Mouse (Mus musculus) B cell, adult 2 months (primary cell): ENCODE measurements around the gene Olfr319.
"Not testable (repeated sequence)": the region's sequence is repeated elsewhere in the genome, so short reads cannot be mapped to it uniquely, and the experiment has no call there.

Experiments
- DNase-seq, 2 experiments: peaks; one replicate each; pipeline ENCODE4 v3.0.0; 2022

Gene Olfr319

DNA sequence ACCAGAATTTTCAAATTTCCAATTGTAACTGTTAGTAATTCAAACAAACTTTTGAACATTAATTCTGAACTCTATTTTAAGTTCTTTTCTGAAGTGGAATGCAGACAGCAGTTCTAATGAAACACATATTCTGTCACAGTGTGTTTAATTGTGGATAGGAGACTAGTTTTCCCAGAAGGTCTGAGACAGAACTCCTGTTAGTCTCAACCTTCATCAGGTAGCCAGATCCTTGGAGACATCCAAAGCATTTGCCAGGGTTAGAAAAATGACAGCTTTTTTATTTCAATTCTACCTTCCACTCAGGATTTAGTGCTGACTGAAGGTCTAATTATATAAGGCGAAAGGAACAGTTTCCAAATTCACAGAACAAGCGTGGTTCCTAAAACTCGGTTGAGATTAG lies at the start of gene Olfr319:
TSS of gene Olfr319 (plus strand) at position 301 of the 400 bp plus-strand sequence.
- no peak for DNase-seq

DNA sequence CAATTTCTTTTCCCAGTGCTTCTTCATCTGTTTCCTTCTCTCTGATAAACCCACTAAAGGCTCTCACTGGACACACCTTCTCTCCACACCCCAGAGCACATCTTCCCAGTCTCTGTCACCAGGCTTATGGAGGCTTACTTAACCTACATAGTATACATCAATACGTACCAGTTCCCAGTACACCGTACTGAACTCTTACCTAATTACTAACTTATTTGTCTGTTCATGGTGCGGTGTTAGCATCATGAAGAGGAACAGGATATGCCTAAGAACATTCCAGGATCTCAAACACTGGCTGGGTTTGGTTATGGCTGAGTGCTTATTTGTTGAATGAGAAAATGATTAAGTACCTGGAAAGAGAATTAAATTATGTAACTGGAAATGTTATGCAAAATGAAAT lies 43.8 kb upstream of the Olfr319 start:
- DNase-seq: no peak

DNA sequence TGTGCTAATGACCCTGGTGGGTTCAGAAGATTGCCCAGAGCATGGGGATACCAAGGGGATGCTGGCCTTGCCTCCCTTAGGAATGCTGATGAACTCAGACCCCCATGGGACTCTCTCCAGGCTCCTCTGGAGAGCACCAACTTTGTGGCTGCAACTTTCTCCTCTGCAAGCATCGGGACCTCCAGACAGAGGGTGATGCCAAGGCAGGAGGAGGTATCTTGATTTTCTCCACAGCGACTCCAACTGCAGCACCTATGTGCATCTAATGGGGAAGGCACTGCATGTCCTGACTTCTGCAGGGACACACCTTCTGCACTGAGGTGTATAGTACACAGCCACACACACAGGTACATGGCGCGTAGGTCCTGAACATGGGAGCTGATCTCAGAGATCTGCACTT lies 40.4 kb upstream of the Olfr319 start, which contains the start of gene Olfr322:
TSS of gene Olfr322 (plus strand) at position 187 of the 400 bp plus-strand sequence.
- no peak for DNase-seq

DNA sequence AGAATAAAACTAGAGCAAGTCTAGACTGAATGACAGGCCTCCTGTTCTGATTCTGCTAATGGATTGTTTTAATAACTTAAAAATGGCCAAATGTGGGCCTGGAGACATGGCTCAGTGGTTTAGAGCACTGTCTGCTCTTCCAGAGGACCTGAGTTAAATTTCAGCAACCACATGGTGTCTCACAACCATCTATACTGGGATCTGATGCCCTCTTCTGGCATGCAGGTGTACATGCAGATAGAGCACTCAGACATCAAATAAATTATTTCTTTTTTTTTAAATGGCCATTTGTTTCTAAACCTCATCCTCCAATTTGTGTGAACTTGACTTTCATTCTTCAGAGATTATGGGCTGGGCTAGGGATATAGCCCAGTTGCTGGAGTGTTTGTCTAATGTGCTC lies 29.7 kb upstream of the Olfr319 start:
- no peak for DNase-seq

DNA sequence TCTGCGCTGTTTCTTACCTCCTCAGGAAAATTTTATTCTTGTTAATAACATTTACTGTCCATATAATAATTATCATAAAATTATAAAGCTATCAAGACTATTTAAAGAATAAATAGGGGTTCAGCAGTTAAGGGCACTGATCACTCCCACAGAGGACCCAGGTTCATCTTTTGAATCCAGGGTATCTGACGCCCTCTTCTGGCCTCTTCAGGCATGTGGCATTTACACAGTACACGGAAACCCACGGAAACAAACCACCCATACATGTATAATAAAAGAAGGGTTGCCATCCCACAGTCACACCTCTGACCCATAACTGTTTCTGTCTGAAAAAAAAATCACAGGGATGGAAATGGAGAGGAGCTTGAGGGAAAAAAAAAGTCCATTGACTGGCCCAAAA lies 27.1 kb upstream of the Olfr319 start:
- DNase-seq: no peak

DNA sequence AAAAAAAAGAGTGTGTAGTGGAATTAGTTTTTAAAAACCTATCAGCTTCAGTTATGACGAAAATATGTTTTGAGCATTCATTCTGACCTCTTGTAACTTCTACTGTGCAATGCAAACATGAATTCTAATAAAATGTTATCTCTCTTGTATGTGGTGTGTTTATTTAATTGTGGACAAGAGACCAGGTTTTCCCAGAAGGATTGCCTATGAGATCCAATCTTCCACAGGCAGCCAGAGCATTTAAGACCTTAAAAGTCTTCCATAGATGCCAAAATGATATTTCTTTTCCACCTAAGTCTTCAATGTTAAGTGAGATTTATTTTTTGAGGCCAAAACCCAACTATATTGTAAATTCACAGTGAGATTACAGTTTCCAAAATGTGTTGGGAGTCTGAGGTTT lies 18.2 kb upstream of the Olfr319 start, which contains the start of gene Olfr320:
TSS of gene Olfr320 (plus strand) at position 301 of the 400 bp plus-strand sequence.
- no peak for DNase-seq

DNA sequence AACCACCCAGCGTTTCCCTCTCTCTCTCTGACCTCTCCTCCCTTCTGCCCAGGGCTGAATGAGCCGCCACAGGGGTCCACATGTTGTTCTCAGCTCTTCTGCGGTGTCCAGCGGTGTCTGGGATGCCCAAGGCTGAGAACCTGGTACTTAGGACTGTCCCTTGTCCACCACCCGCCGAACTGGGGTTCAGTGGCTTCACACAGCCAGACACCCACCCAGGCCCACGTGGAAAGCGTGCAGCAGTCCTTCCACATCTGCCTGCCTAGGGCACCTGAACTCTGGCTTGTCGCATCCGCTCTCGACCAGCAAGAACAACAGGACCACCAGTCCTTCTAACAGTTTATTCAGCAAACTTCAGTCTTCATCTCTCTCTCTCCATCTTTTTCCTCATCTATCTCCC lies 10.1 kb downstream of the Olfr319 start:
- no peak for DNase-seq

DNA sequence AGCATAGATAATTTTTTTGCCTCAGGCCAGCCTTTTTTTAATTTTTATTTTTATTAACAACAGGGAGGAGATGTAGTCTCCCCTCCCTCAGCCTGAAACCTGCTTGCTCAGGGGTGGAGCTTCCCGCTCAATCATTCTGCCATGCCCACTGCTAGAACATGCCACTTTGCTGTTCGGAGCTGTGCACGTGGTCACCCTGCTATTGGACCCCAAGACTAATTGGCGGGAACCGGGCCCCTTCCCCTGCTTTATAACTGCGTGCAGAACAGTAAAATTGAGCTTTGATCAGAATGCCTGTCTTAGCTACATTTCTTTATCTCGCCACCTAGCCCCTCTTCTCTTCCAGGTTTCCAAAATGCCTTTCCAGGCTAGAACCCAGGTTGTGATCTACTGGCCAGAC lies 18.8 kb downstream of the Olfr319 start:
- not testable (repeated sequence) for DNase-seq

DNA sequence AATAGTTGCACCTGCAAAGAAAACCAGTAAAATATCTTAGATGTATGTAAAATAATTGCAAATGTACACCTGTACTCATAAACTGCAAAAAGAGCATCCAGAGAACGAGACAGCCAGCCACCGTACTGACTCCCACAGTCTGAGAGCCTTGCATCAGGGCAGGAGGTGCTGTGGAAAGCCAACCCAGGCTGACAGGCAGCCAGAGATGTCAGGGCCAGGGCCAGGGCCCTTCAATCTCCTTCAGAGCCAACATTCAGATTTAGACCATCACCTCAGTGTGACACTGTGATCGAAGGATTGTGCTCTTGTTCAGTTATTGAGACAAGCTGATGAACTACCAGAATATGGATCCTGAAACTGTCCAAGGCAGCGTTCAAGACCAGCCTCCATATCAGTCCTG lies 20.7 kb downstream of the Olfr319 start:
- no peak for DNase-seq

DNA sequence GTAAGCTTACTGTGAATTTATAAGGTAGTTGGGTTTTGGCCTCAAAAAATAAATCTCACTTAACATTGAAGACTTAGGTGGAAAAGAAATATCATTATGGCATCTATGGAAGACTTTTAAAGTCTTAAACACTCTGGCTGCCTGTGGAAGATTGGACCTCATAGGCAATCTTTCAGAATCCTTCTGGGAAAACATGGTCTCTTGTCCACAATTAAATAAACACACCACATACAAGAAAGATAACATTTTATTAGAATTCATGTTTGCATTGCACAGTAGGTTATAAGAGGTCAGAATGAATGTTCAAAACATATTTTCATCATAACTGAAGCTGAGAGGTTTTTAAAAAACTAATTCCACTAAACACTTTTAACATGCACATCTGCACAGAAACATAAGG lies 25.0 kb downstream of the Olfr319 start, which contains the start of gene Olfr318:
TSS of gene Olfr318 (minus strand) at position 101 of the 400 bp plus-strand sequence.
- DNase-seq: no peak

DNA sequence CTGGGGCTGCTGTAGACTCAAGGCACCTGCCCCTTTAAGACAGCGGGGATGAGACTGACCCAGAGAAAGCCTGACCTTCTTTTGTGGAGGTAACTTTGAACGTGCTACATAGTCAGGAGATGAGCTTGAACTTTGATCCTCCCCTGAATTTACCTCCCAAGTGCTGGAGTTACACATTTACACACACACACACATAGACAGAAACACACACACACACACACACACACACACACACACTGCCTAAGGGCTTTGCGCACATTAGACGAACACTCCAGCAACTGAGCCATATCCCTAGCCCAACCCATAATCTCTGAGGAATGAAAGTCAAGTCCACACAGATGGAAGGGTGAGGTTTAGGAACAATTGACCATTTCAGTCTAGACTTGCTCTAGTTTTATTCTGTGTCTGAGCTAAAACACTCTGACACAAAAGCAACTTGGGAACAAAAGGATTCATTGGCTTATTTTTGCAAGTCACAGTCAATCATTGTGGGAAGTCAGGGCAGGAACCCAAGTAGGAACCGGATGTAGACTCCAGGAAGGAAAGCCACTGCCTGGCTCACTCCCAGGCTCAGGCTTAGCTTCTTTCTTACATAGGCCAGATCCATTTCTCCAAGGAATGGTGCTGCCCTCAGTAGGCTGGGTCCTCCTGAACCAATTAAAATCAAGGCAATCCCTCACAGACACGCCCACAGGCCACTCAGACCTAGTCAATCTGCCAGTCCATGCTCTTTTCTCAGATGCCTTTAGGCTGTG lies 29.1 kb downstream of the Olfr319 start:
- DNase-seq: not testable (repeated sequence)

DNA sequence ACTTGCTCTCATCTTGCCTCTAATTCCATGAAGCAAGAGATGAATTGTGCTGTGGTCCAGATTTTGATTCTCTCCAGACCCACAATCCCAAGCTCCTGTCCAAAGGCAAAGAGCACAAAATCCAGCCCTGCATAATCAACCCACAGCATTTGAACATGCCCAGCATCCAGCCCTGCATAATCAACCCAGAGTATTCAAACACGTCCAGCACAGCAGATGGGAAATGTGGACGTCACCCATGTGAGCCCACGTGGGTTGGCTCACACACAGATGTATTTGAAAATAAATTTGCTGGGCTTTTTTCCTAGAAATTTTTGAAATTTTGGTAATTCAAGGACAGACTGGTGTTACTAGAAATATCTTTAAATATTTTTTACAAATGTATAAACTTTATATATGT lies 34.4 kb downstream of the Olfr319 start:
- no peak for DNase-seq

DNA sequence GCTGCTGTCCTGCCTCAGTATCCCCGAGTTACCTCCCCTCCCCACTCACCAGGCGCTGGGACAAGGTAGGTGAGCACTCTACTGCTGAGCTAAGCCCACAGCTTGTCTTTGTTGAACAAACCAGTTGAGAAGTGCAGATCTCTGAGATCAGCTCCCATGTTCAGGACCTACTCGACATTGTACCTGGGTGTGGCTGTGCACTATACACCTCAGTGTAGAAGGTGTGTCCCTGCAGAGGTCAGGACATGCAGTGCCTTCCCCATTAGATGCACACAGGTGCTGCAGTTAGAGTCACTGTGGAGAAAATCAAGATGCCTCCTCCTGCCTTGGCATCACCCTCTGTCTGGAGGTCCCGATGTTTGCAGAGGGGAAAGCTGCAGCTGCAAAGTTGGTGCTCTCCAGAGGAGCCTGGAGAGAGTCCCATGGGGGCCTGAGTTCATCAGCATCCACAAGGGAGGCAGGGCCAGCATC lies 39.9 kb downstream of the Olfr319 start, which contains the start of gene Olfr317:
TSS of gene Olfr317 (minus strand) at position 421 of the 471 bp plus-strand sequence.
- no peak for DNase-seq

DNA sequence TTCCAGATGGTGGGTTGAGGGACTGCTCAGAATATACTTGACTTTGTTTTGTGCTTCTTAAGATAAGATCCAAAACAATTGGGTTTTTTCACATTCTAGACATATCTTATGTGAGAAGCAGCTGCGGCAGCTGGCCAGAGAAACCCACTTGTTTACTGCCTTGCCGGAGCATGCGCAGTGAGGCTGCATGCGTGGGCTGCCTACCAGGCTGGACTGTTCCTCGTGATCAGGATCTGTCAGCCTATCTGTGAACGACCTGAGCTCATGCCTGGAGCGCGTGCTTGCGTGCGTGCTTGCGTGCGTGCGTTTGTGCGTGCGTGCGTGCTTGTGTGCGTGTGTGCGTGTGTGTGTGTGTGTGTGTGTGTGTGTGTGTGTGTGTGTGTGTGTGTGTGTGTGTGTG lies 52.1 kb downstream of the Olfr319 start:
- not testable (repeated sequence) for DNase-seq

DNA sequence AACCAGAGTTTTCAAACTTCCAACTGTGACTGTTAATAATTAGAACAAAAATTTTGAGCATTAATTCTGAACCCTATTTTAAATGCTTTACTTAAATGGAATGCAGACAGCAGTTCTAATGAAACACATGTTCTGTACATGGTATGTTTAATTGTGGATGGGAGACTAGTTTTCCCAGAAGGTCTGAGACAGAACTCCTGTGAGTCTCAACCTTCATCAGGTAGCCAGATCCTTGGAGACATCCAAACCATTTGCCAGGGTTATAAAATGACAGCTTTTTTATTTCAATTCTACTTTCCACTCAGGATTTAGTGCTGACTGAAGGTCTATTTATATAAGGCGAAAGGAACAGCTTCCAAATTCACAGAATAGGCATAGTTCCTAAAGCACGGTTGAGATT lies 53.5 kb downstream of the Olfr319 start, which contains the start of gene Olfr316:
TSS of gene Olfr316 (plus strand) at position 301 of the 400 bp plus-strand sequence.
- DNase-seq: no peak
